Mouse (Mus musculus) v-Abl transformed pro-B cells (cell line): Measurements from ENCODE around the gene B3galt1.

Experiments used
- in situ Hi-C, 2 experiments: fragments of 400-800 bp; cut with MboI; formaldehyde crosslinking; loops; one replicate each; pipeline ENCODE4 v1.15.1; 2025; ENCODE audit not compliant: unreplicated experiment in 2 of 2

B3galt1 gene

GRCm38 (mm10) chr2:67565480-67566331 lies at the start of gene B3galt1:
Gene B3galt1, plus strand, starts transcription at chr2:67565871.
- in situ Hi-C loops = no loop called here

GRCm38 (mm10) chr2:67516405-67516804 lies 49.3 kb upstream of the B3galt1 start:
- in situ Hi-C loops = no loop called here

- in situ Hi-C loops = no loop called here
Measured at GRCm38 (mm10) chr2:67535347-67535746, 30.3 kb upstream of the B3galt1 start.

- in situ Hi-C loops = no loop called here
Measured at GRCm38 (mm10) chr2:67539426-67539825, 26.2 kb upstream of the B3galt1 start.

GRCm38 (mm10) chr2:67541957-67542696 lies 23.5 kb upstream of the B3galt1 start:
- in situ Hi-C loops = no loop called here

GRCm38 (mm10) chr2:67544426-67544825 lies 21.2 kb upstream of the B3galt1 start:
- in situ Hi-C loops = no loop called here

- in situ Hi-C loops = no loop called here
Measured at GRCm38 (mm10) chr2:67564851-67565479, 706 bp upstream of the B3galt1 start.

GRCm38 (mm10) chr2:67566566-67566965 lies 895 bp downstream of the B3galt1 start:
- in situ Hi-C loops = no loop called here

GRCm38 (mm10) chr2:67567141-67567680 lies 1.5 kb downstream of the B3galt1 start:
- in situ Hi-C loops = no loop called here

GRCm38 (mm10) chr2:67576634-67577033 lies 11.0 kb downstream of the B3galt1 start:
- in situ Hi-C loops = no loop called here

GRCm38 (mm10) chr2:67583091-67583490 lies 17.4 kb downstream of the B3galt1 start:
- in situ Hi-C loops = no loop called here

- in situ Hi-C loops = no loop called here
Measured at GRCm38 (mm10) chr2:67590408-67590807, 24.7 kb downstream of the B3galt1 start.

GRCm38 (mm10) chr2:67591831-67592629 lies 26.4 kb downstream of the B3galt1 start:
- in situ Hi-C loops = no loop called here

- in situ Hi-C loops = no loop called here
Measured at GRCm38 (mm10) chr2:67622902-67623301, 57.2 kb downstream of the B3galt1 start.

GRCm38 (mm10) chr2:67627667-67628066 lies 62.0 kb downstream of the B3galt1 start:
- in situ Hi-C loops = no loop called here

GRCm38 (mm10) chr2:67628289-67628688 lies 62.6 kb downstream of the B3galt1 start:
- in situ Hi-C loops = no loop called here

- in situ Hi-C loops = no loop called here
Measured at GRCm38 (mm10) chr2:67654847-67655246, 89.2 kb downstream of the B3galt1 start.

GRCm38 (mm10) chr2:67657372-67657771 lies 91.7 kb downstream of the B3galt1 start:
- in situ Hi-C loops = no loop called here

GRCm38 (mm10) chr2:67658091-67658490 lies 92.4 kb downstream of the B3galt1 start:
- in situ Hi-C loops = no loop called here

GRCm38 (mm10) chr2:67671721-67672120 lies 106.0 kb downstream of the B3galt1 start:
- in situ Hi-C loops = no loop called here
